Mouse (Mus musculus) stomach, embryonic 14.5 days (tissue): ENCODE data around the gene Samd1. TPM values are rescaled to one million over a fixed set of nuclear protein-coding genes. Genes with fewer than 3 reads are reported as not detected.
A peak's percentile ranks its signal among the peaks of the same experiment; 100 is the strongest.

Experiments
- ATAC-seq: fragments of 200-750 bp; cut with Nextera tagmentation; 2 replicates; pipeline ENCODE4 v1.8.0; 2017; ENCODE audit warnings: low read depth, moderate TSS enrichment; ENCODE audit not compliant: insufficient number of reproducible peaks, insufficient read depth, low FRiP score
- H3K27ac ChIP-seq: fragments of 300-500 bp; sonication (generic); 2 replicates; pipeline ENCODE4 v1.5.1; 2014; ENCODE audit warnings: mild to moderate bottlenecking, low read length, moderate library complexity, mixed read lengths
- H3K27me3 ChIP-seq: fragments of 300-500 bp; sonication (generic); 2 replicates; pipeline ENCODE4 v1.6.1; 2014; ENCODE audit warnings: low read length, control low read depth, mixed read lengths; ENCODE audit not compliant: control insufficient read depth, insufficient read depth
- H3K36me3 ChIP-seq: fragments of 300-500 bp; sonication (generic); 2 replicates; pipeline ENCODE4 v1.6.1; 2014; ENCODE audit warnings: mild to moderate bottlenecking, control low read depth, low read length, moderate library complexity, mixed read lengths; ENCODE audit not compliant: control insufficient read depth, insufficient read depth
- H3K4me1 ChIP-seq: fragments of 300-500 bp; sonication (generic); 2 replicates; pipeline ENCODE4 v1.6.1; 2014; ENCODE audit warnings: low read length, control low read depth, mixed read lengths; ENCODE audit not compliant: control insufficient read depth, insufficient read depth
- H3K4me2 ChIP-seq: fragments of 300-500 bp; sonication (generic); replicated peaks from 2 replicates; pipeline ENCODE4 v1.6.1; 2014; ENCODE audit warnings: low read depth, low read length, control low read depth
- H3K4me3 ChIP-seq: fragments of 300-500 bp; sonication (generic); 2 replicates; pipeline ENCODE4 v1.5.1; 2014; ENCODE audit warnings: low read depth, low read length, control low read depth
- H3K9ac ChIP-seq: fragments of 300-500 bp; sonication (generic); replicated peaks from 2 replicates; pipeline ENCODE4 v1.6.1; 2014; ENCODE audit warnings: low read depth, mild to moderate bottlenecking, control low read depth, low read length, moderate library complexity, mixed read lengths
- H3K9me3 ChIP-seq: fragments of 300-500 bp; sonication (generic); 2 replicates; pipeline ENCODE4 v1.6.1; 2016; ENCODE audit warnings: low read depth, low read length, control low read depth; ENCODE audit not compliant: control insufficient read depth
- WGBS: fragments of 180-500 bp; shearing (Covaris S2); extraction: QIAGEN DNeasy Blood & Tissue Kit; methylation state at CpG from one replicate; pipeline ENCODE4 v1.1.7; 2014; 5-methylcytosine and 5-hydroxymethylcytosine counted together
- polyA plus RNA-seq: library from polyadenylated mRNA; unstranded; fragments of >200 nt; fragmentation: Nextera tagmentation; extraction: Ambion mirVana; gene quantifications from 2 replicates; pipeline ENCODE4 v1.2.1, GENCODE M21; 2014

Samd1 gene
- polyA plus RNA-seq, 1 experiment from 2014 or later, result 17.5 TPM

DNA sequence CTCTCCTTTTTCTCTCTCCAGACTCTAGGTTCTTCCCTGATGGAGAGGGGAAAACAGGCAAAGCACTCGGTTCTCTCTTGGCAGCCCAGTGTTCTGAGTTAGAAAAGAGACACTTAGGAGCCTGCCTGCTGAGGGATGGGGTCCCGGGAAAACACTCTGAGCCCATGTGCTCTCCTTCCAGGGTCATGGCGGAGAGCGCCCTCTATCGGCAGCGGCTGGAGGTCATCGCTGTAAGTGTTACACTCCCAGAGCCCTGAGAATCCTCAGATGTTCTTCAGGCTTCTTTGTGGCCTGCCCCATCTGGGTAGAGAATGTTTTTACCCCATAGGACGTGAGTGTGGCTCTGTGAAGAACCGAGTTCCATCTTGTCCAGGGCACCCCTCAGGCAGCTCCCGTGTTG lies 26.7 kb downstream of the Samd1 start:
- WGBS, result 18% methylated on average over 10 of the region's 10 CpGs
- no peaks in the 10 kb centered on the region for H3K27me3 ChIP-seq
- H3K27ac ChIP-seq, result no peak overlapping the region
- no peak overlapping the region for H3K4me3 ChIP-seq
- no peaks in the 10 kb centered on the region for H3K36me3 ChIP-seq
- no peak overlapping the region for H3K9ac ChIP-seq
- ATAC-seq, result no peak
- H3K4me1 ChIP-seq, result peaks cover 23% of the 10 kb centered on the region
- H3K4me2 ChIP-seq, result no peak overlapping the region
- H3K9me3 ChIP-seq, result no peaks in the 10 kb centered on the region

DNA sequence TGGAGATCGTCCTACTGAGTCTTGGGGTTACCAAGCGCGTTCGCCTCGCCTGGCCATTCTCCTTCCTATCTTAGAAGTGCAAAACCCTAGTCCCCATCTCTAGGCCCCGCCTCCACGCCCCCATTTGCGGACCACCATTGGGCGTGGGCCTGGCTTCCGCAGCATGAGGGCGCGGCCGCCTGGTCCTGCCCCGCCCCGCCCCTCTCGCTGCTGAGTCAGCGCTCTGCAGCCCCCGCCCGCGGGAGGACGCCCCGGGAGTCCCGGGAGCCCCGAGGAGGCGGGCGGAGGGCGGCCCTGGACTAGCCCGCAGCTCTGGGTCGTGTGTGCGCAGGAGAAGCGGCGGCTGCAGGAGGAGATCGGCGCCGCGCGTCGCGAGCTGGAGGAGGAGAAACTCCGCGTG lies 28.4 kb downstream of the Samd1 start:
- 1% methylated on average over 41 of the region's 41 CpGs for WGBS
- Histone ChIP-seq H3K9ac (peak overlapping the region; percentile 18; the same call in 1 of the 2 replicates), H3K27ac (no peak overlapping the region), H3K27me3 (no peaks in the 10 kb centered on the region), H3K36me3 (no peaks in the 10 kb centered on the region), H3K4me2 (peak overlapping the region; percentile 54), H3K4me1 (peaks cover 19% of the 10 kb centered on the region), H3K4me3 (peak overlapping the region; percentile 33), H3K9me3 (no peaks in the 10 kb centered on the region)
- peak; percentile 64 for ATAC-seq

GRCm38 (mm10) chr8:84027449-84027848 lies 30.0 kb downstream of the Samd1 start:
- H3K36me3 ChIP-seq, result no peaks in the 10 kb centered on the region
- H3K9ac ChIP-seq, result no peak overlapping the region
- WGBS, result 15% methylated on average over 10 of the region's 10 CpGs
- no peaks in the 10 kb centered on the region for H3K27me3 ChIP-seq
- no peak for ATAC-seq
- no peaks in the 10 kb centered on the region for H3K9me3 ChIP-seq
- no peak overlapping the region for H3K27ac ChIP-seq
- no peak overlapping the region for H3K4me3 ChIP-seq
- H3K4me1 ChIP-seq, result peaks cover 10% of the 10 kb centered on the region
- H3K4me2 ChIP-seq, result no peak overlapping the region

- H3K27me3 ChIP-seq, result no peaks in the 10 kb centered on the region
- H3K9me3 ChIP-seq, result no peaks in the 10 kb centered on the region
- H3K27ac ChIP-seq, result no peak overlapping the region
- no peak overlapping the region for H3K4me2 ChIP-seq
- no peak for ATAC-seq
- no peaks in the 10 kb centered on the region for H3K4me1 ChIP-seq
- H3K9ac ChIP-seq, result no peak overlapping the region
- no peak overlapping the region for H3K4me3 ChIP-seq
- no peaks in the 10 kb centered on the region for H3K36me3 ChIP-seq
- 88% methylated on average over 5 of the region's 5 CpGs for WGBS
Measured at GRCm38 (mm10) chr8:84029272-84029671, 31.8 kb downstream of the Samd1 start.

- Histone ChIP-seq H3K9ac (no peak overlapping the region), H3K9me3 (no peaks in the 10 kb centered on the region), H3K27me3 (no peaks in the 10 kb centered on the region), H3K27ac (no peak overlapping the region), H3K4me1 (no peaks in the 10 kb centered on the region), H3K4me3 (no peak overlapping the region), H3K36me3 (no peaks in the 10 kb centered on the region), H3K4me2 (no peak overlapping the region)
- no peak for ATAC-seq
- 75% methylated on average over 4 of the region's 4 CpGs for WGBS
Measured at GRCm38 (mm10) chr8:84032777-84033176, 35.3 kb downstream of the Samd1 start.

GRCm38 (mm10) chr8:84038015-84038414 lies 40.5 kb downstream of the Samd1 start:
- Histone ChIP-seq H3K4me3 (no peak overlapping the region), H3K9ac (no peak overlapping the region), H3K4me2 (no peak overlapping the region), H3K9me3 (no peaks in the 10 kb centered on the region), H3K4me1 (0 out of 2 replicates have a peak, but pooled peaks cover 3% of the 10 kb centered on the region), H3K27ac (no peak overlapping the region), H3K36me3 (no peaks in the 10 kb centered on the region), H3K27me3 (peaks cover 5% of the 10 kb centered on the region; the same call in 1 of the 2 replicates)
- ATAC-seq, result no peak
- WGBS, result 57% methylated on average over 5 of the region's 5 CpGs

DNA sequence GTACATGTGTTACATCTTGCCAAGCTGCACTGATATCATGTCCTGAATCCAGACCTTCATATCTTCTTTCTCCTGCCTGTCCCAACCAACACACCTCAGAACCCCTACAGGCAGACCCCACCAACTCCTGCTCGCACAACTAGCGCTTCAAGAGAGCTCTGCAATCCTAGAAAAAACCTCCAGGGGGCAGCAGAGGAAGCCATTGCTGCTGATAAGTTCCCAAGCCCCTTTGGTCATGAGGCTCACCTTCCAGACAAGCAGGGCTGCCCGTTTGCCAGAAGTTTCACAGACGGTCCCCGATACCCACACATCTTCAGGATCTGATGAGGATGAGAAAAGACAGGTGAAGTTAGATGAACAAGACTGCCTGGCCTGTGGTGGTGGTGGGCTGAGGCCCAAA lies 41.6 kb downstream of the Samd1 start:
- H3K36me3 ChIP-seq, result no peaks in the 10 kb centered on the region
- peaks cover 15% of the 10 kb centered on the region for H3K27me3 ChIP-seq
- 0 out of 2 replicates have a peak, but pooled peaks cover 3% of the 10 kb centered on the region for H3K4me1 ChIP-seq
- ATAC-seq, result 0 out of 2 replicates have a peak, but pooled peaks have one; percentile 14
- H3K9ac ChIP-seq, result no peak overlapping the region
- no peak overlapping the region for H3K27ac ChIP-seq
- no peaks in the 10 kb centered on the region for H3K9me3 ChIP-seq
- no peak overlapping the region for H3K4me3 ChIP-seq
- 4% methylated on average over 5 of the region's 5 CpGs for WGBS
- H3K4me2 ChIP-seq, result no peak overlapping the region

- H3K4me3 ChIP-seq, result peak within 1 kb of the TSS; percentile 26
- no peak within 1 kb of the TSS for H3K27ac ChIP-seq
- no peaks in the 10 kb centered on the region for H3K9me3 ChIP-seq
- peak; percentile 55 for ATAC-seq
- H3K4me2 ChIP-seq, result peak within 1 kb of the TSS; percentile 64
- H3K9ac ChIP-seq, result no peak within 1 kb of the TSS; the same call in 1 of the 2 replicates
- H3K4me1 ChIP-seq, result 0 out of 2 replicates have a peak, but pooled peaks cover 3% of the 10 kb centered on the region
- peaks cover 29% of the 10 kb centered on the region for H3K27me3 ChIP-seq
- 6% methylated on average over 40 of the region's 40 CpGs for WGBS
- no peaks in the 10 kb centered on the region for H3K36me3 ChIP-seq
Measured at GRCm38 (mm10) chr8:84042066-84042947, 44.8 kb downstream of the Samd1 start, which contains the start of gene Il27ra. Il27ra (minus strand) TSS chr8:84042589.
